Mouse (Mus musculus) kidney, adult 2 months (tissue): ENCODE measurements around the gene Atp5b. TPM values are rescaled to one million over a fixed set of nuclear protein-coding genes. Genes with fewer than 3 reads are reported as not detected.
A peak's percentile ranks its signal among the peaks of the same experiment; 100 is the strongest.

Experiments
- DNase-seq: peaks from one replicate; pipeline ENCODE4 v3.0.0; 2021
- H3K27ac ChIP-seq: fragments of 200-500 bp; 2 replicates; pipeline ENCODE4 v1.5.1; 2012; ENCODE audit warnings: low read depth, low read length, control low read depth, inconsistent platforms; ENCODE audit not compliant: insufficient read depth
- H3K27me3 ChIP-seq: fragments of 200-500 bp; replicated peaks from 2 replicates; pipeline ENCODE4 v1.6.1; 2012; ENCODE audit warnings: mild to moderate bottlenecking, moderate library complexity, low read length, inconsistent platforms; ENCODE audit not compliant: control insufficient read depth, insufficient read depth
- H3K36me3 ChIP-seq: fragments of 200-500 bp; 2 replicates; pipeline ENCODE4 v1.6.1; 2012; ENCODE audit warnings: mild to moderate bottlenecking, moderate library complexity, low read length, inconsistent platforms; ENCODE audit not compliant: control insufficient read depth, insufficient read depth
- H3K4me1 ChIP-seq: fragments of 200-500 bp; 2 replicates; pipeline ENCODE4 v1.6.1; 2011; ENCODE audit warnings: low read length; ENCODE audit not compliant: control insufficient read depth, insufficient read depth
- H3K4me3 ChIP-seq: fragments of 200-500 bp; 2 replicates; pipeline ENCODE4 v1.5.1; 2011; ENCODE audit warnings: mild to moderate bottlenecking, low read depth, low read length, control low read depth; ENCODE audit not compliant: insufficient read depth
- CTCF ChIP-seq: fragments of 200-500 bp; conservative IDR thresholded peaks from 2 replicates; pipeline ENCODE4 v1.5.1; 2011; ENCODE audit warnings: low read depth, mild to moderate bottlenecking, control low read depth, low read length, moderate library complexity, mixed read lengths; ENCODE audit not compliant: insufficient read depth, insufficient read length
- POLR2A ChIP-seq: fragments of 200-500 bp; IDR thresholded peaks from one replicate; pipeline ENCODE4 v1.6.1; 2011; ENCODE audit warnings: low read depth, low read length, control low read depth
- WGBS: fragments of 180-500 bp; shearing (Covaris S2); methylation state at CpG from one replicate; pipeline ENCODE4 v1.1.7; 2018; 5-methylcytosine and 5-hydroxymethylcytosine counted together
- polyA plus RNA-seq: library from polyadenylated mRNA; depleted of rRNA; stranded (reverse); fragments of >200 nt; gene quantifications from 2 replicates; pipeline ENCODE4 v1.2.3, GENCODE M21; 2012

Atp5b gene
- polyA plus RNA-seq, 1 experiment, result 4,550 TPM

DNA sequence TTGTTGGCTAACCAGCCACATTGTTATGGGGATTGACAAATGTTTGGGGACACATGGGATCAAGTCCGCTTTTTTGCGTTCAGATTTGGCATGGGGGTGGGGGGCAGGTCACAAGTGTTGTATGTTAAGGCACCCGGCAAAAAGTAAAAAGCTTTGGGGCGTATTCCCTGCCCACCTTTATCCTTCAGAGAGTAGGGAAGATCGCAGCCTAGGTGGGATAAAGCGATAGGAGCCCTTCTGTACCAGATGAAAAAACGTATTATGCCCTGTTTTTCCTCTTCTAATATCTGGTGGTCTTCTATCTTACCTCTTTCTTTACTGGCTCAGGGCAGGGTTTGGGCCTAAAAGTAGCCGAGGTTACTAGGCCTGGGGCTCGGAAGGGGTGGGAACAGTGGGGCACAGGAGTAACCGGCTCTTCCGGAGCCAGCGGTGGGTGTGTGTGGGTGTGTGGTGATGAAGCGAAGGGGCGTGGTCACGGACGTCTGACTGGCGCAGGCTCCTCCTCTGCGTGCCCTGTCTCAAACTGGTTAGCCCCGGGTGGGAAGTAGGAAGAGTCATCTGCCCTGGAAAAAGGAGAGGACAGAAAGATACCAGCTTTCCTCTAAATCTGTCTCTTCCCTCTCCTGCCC lies 11.4 kb downstream of the Atp5b start:
- peak; percentile 96 for DNase-seq
- Histone ChIP-seq H3K27ac (peak overlapping the region; percentile 96; the same call in 1 of the 2 replicates), H3K27me3 (no peaks in the 10 kb centered on the region)

DNA sequence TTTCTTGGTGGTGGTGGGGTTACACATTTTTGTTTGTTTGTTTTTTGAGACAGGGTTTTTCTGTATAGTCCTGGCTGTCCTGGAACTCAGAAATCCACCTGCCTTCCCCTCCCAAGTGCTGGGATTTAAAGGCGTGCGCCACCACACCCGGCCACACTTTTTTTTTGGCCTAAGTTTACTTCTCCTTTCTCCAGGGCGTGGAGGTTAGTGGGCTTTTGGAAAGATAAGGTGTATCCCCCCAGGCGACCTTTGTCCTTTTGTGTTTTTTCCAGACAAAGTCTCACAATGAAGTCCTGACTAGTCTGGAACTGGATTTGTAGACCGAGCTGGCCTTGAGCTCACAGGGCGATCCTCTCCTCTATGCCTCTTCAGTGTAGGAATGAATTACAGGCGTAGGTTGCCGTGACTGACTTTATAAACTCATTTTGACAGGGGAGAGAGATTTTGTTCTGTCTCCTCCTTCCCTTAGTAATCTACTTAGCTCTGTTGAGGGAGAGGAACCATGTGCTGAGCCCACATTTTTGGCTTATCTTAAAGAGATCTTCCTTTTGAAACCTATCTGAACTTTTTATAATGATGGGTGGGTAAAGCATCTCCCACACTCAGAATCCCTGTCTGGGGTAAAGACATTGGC lies 12.0 kb downstream of the Atp5b start:
- no peak overlapping the region for H3K27ac ChIP-seq
- no peak for TF ChIP-seq POLR2A
- TF ChIP-seq CTCF, result no peak
- no peaks in the 10 kb centered on the region; the same call in 1 of the 2 replicates for H3K36me3 ChIP-seq
- no peak overlapping the region for H3K4me3 ChIP-seq
- H3K27me3 ChIP-seq, result no peaks in the 10 kb centered on the region
- H3K4me1 ChIP-seq, result peaks cover 21% of the 10 kb centered on the region; the same call in 1 of the 2 replicates
- WGBS, result 38% methylated on average over 9 of the region's 9 CpGs
- no peak for DNase-seq

More for the DNA sequence above, 11.4 kb downstream of the Atp5b start:
- TF ChIP-seq CTCF (no peak), POLR2A (peak; percentile 15)
- Histone ChIP-seq H3K4me3 (peak overlapping the region; percentile 93; the same call in 1 of the 2 replicates), H3K36me3 (peaks cover 5% of the 10 kb centered on the region; the same call in 1 of the 2 replicates), H3K4me1 (peaks cover 21% of the 10 kb centered on the region; the same call in 1 of the 2 replicates)
- WGBS, result 12% methylated on average over 19 of the region's 19 CpGs

DNA sequence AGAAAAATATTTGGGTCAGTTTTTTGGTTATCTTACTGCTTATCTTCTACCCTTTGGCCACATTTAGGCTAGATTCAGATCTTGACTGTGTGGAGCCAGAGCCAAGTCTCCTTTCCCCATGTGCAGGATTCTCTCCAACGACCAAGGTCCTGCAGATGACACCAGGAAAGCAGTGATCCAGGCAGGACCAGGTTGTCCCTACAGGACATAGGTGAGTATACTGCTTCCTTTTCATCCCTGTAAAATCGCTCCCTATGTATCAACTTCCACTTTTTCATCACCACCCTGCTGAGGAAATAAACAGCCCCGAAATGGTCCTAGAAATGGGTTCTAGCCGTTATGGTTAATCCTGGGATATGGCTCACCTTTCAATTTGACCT lies 13.2 kb downstream of the Atp5b start:
- Histone ChIP-seq H3K4me3 (no peak overlapping the region), H3K4me1 (peaks cover 15% of the 10 kb centered on the region; the same call in 1 of the 2 replicates), H3K36me3 (no peaks in the 10 kb centered on the region), H3K27me3 (no peaks in the 10 kb centered on the region), H3K27ac (no peak overlapping the region)
- TF ChIP-seq POLR2A (no peak), CTCF (no peak)
- DNase-seq, result no peak
- 29% methylated on average over 4 of the region's 4 CpGs for WGBS

DNA sequence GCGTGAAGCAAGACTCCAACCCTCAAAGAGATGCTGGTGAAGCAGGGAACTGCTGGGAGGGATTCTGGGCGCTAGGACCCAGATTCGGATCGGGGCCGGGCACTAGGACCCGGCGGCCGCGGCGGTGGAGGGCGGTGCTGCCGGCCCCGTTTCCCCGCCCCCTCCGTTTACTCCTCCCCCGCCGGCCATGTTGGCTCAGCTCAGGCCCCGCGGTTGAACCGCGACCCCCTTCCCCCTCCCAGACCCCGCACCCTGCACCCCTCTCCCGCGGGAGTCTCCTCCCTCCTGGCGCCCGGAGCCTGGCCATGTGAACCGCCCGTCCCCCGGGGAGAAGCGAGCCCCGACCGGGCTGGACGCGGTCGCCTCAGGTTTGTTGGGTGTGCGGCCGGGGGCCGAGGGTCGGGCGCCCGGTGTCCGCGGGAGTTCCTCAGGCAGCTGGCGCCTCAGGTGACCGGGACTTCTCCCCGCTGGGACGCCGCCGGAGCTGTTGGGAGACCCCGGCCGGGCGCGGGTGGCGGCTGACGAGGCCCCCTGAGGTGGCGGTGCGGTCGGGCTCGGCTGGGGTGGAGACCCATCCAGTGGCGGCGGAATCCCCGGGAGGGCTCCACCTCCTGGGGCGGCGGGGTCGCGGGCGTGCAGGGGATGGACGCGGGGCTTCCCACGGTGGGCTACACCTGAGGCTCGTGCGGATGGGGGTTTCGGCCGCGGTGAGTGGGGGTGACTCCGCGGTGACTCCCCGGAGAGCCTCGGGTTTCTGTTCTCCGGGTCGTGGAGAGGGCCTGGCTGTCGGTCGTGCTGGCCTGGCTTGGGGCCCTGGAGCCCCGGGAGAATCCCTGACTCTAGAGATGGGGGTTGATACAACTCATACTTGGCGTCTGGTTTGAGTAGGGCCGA lies 13.9 kb downstream of the Atp5b start:
- H3K4me1 ChIP-seq, result peaks cover 14% of the 10 kb centered on the region; the same call in 1 of the 2 replicates
- under 1% methylated on average over 85 of the region's 86 CpGs for WGBS
- no peaks in the 10 kb centered on the region for H3K27me3 ChIP-seq
- no peak for TF ChIP-seq POLR2A
- TF ChIP-seq CTCF, result no peak
- H3K27ac ChIP-seq, result peak overlapping the region; percentile 93
- peak overlapping the region; percentile 87 for H3K4me3 ChIP-seq
- DNase-seq, result peak; percentile 88
- H3K36me3 ChIP-seq, result no peaks in the 10 kb centered on the region

DNA sequence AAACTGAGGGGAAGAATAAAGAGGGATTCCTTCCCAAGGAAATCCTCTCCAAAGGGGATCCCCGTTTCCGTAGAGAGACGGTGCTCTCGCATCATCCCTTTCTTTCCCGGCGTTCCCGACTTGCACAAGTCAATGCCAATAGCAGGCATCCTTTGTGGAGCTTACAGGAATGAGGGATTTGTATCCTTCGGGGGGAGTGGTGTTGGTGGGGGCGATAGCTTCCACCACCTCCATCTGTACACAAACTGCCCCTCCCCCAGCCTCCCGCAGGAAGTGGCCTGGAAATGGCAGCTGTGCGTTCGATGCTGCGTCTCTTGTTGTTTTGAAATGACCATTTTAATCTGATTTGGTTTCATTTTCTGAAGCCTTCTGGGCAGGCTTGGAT lies 14.5 kb downstream of the Atp5b start:
- under 1% methylated on average over 13 of the region's 13 CpGs for WGBS
- TF ChIP-seq POLR2A, result no peak
- no peak for TF ChIP-seq CTCF
- Histone ChIP-seq H3K27me3 (no peaks in the 10 kb centered on the region), H3K4me3 (peak overlapping the region; percentile 87), H3K36me3 (no peaks in the 10 kb centered on the region), H3K27ac (peak overlapping the region; percentile 93), H3K4me1 (peaks cover 15% of the 10 kb centered on the region; the same call in 1 of the 2 replicates)
- DNase-seq, result peak; percentile 65

DNA sequence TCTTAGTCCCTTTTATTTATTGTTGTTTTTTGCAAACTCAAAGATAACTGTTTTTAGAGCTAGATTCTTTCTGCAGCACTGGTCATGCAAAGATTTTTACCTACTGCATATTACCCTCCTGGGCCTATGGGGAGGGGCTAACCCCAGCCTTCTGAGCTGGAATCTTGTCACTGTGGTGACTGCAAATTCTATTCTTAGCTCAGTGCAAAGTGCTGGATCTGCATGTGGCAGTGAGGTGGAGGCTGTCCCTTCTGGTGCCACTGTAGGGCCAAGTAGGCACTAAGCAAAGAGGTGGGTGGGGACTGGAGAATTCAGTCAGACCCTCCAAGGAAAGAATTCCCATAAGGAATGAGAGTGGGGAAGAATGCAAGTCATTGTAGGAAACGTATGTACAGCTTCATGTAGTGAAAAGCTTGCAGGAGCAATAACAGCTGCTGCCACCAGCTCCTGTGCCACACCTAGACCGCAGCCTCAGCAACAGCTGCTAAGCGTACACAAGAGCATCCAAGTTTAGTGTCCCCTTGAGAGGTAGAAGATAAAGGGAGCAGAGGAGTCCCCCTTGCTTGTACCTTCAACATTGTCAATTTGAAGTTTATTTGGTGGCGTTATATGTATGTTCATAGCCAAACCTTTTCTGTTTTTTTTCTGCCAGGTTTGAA lies 27.2 kb downstream of the Atp5b start:
- no peak for DNase-seq
- Histone ChIP-seq H3K36me3 (peaks cover 9% of the 10 kb centered on the region), H3K4me3 (no peak overlapping the region), H3K4me1 (no peaks in the 10 kb centered on the region), H3K27ac (no peak overlapping the region), H3K27me3 (no peaks in the 10 kb centered on the region)
- 89% methylated on average over 4 of the region's 4 CpGs for WGBS
- no peak for TF ChIP-seq POLR2A
- no peak for TF ChIP-seq CTCF

DNA sequence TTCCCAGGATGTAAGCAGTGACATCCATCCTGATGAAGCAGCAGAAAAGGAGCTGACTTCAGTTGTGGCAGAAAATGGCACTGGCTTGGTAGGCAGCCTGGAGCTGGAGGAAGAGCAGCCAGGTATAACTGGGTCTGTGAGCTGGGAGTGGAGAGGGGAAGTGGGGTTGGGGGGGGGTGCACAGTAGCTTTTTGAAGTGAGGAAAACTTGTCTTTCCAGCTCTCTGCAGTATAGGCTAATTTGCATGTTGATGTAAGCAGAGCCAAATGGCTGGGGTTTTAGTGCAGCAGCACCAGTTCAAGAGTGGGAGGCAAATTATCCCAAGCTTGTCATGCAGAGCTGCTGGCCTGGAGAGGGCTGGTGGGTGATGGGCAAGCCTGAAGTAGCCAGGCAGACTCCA lies 28.2 kb downstream of the Atp5b start:
- no peaks in the 10 kb centered on the region for H3K27me3 ChIP-seq
- H3K27ac ChIP-seq, result no peak overlapping the region
- H3K4me1 ChIP-seq, result no peaks in the 10 kb centered on the region
- H3K4me3 ChIP-seq, result no peak overlapping the region
- peaks cover 9% of the 10 kb centered on the region for H3K36me3 ChIP-seq
- DNase-seq, result no peak
- TF ChIP-seq POLR2A (no peak), CTCF (no peak)
